Comparison of ENCODE assay signal across 9 mouse cellular contexts in the genomic region with DNA sequence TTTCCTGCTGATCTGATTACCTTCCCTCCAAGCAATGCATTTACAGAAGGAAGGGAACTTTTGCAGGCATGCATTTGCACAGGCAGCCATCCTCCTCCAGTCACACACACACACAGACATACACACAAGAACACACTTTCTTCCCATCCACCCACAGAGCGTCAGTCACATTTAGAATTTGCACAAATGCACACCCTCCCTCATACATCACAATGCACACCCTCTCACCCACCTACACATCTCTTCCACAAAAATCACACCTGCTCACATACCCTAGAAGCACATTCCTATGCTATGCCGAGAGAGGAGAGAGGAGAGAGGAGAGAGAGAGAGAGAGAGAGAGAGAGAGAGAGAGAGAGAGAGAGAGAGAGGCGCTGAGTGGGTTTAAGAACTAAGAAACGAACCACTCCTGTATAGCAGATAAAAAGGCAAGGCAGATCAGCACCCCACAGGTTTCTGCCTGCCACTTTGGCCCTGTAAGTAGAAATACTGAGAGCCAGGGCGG. TPM values are rescaled to one million over a fixed set of nuclear protein-coding genes. Genes with fewer than 3 reads are reported as not detected.
A peak's percentile ranks its signal among the peaks of the same experiment; 100 is the strongest.
DNase-seq lines count a peak whose midpoint lies in the region; ATAC-seq and TF ChIP-seq lines count a peak whose summit lies in the region.
"Had no signal": no experiment of that assay in that cellular context is flagged by ENCODE, and none has a peak within 500 bp of the region (broad histone marks: within the 10 kb centered on the region; RNA-seq: fewer than 3 reads in every experiment).

Gene Tyro3, plus strand, starts transcription at position 455 of the 505 bp plus-strand sequence.

- no peaks in the 10 kb centered on the region for H3K36me3 ChIP-seq in heart, adult 2 months (ENCODE audit: control insufficient read depth, insufficient read depth, low read length)
- H3K36me3 ChIP-seq in stomach, embryonic 16.5 days (ENCODE audit: control insufficient read depth, insufficient read depth, low read length), result no peaks in the 10 kb centered on the region
- H3K36me3 ChIP-seq in thymus, adult 2 months (ENCODE audit: control insufficient read depth, insufficient read depth, low read length), result no peaks in the 10 kb centered on the region

- no peak for TF ChIP-seq CTCF in heart, adult 2 months (IDR thresholded peaks at IDR 0.05)
- TF ChIP-seq CTCF in thymus, adult 2 months (IDR thresholded peaks at IDR 0.05; ENCODE audit: borderline replicate concordance, control insufficient read depth, extremely low read depth, insufficient read depth, low read length, poor library complexity), result no peak

- peaks cover 2% of the 10 kb centered on the region for H3K4me1 ChIP-seq in heart, adult 2 months (ENCODE audit: control insufficient read depth, insufficient read depth, low read length)
- peaks cover 26% of the 10 kb centered on the region for H3K4me1 ChIP-seq in stomach, embryonic 16.5 days (ENCODE audit: control insufficient read depth, insufficient read depth, low read length)
- H3K4me1 ChIP-seq in thymus, adult 2 months (replicated peaks; ENCODE audit: control insufficient read depth, insufficient read depth, low read length), result peaks cover 12% of the 10 kb centered on the region

- peaks cover 1% of the 10 kb centered on the region; the same call in 1 of the 2 replicates for H3K27me3 ChIP-seq in heart, adult 2 months (ENCODE audit: control insufficient read depth, insufficient read depth, low read length)
- H3K27me3 ChIP-seq in stomach, embryonic 16.5 days (ENCODE audit: control insufficient read depth, insufficient read depth, low read length), result no peaks in the 10 kb centered on the region
- H3K27me3 ChIP-seq in thymus, adult 2 months (ENCODE audit: control insufficient read depth, insufficient read depth, low read length), result peaks cover 22% of the 10 kb centered on the region

- no peak for TF ChIP-seq EP300 in heart, adult 2 months (IDR thresholded peaks at IDR 0.05; ENCODE audit: insufficient read depth, low read depth, low read length)

- DNase-seq in heart, adult 2 months, result no peak
- no peak for DNase-seq in heart, postnatal 4 days
- peak; percentile 51 for DNase-seq in right cerebral cortex, postnatal 25 days
- no peak for DNase-seq in right cerebral cortex, postnatal 14 days
- no peak for DNase-seq in left cerebral cortex, postnatal 10 days (ENCODE audit: extremely low spot score in 1 of 2, low spot score in 2 of 2)
- DNase-seq in thymus, adult 2 months, result no peak
- DNase-seq in spleen, postnatal 10 days (ENCODE audit: low spot score in 2 of 2), result no peak

- H3K27ac ChIP-seq in heart, adult 2 months, result no peak within 1 kb of the TSS; the same call in 1 of the 2 replicates
- no peak within 1 kb of the TSS for H3K27ac ChIP-seq in stomach, embryonic 16.5 days (ENCODE audit: low read length)
- no peak within 1 kb of the TSS for H3K27ac ChIP-seq in thymus, adult 2 months (ENCODE audit: control insufficient read depth, insufficient read depth, low read length)

- WGBS in heart, adult 2 months, result 51% methylated on average over 5 of the region's 5 CpGs
- 73% methylated on average over 5 of the region's 5 CpGs for WGBS in stomach, embryonic 16.5 days
- WGBS in thymus, adult 2 months, result 75% methylated on average over 5 of the region's 5 CpGs

- H3K79me2 ChIP-seq in heart, adult 2 months (replicated peaks; ENCODE audit: control insufficient read depth, insufficient read depth, low read length), result no peaks in the 10 kb centered on the region

- ATAC-seq in stomach, embryonic 16.5 days (ENCODE audit: insufficient read depth, low FRiP score), result no peak

- intact Hi-C loops in heart, adult 2 months (cut with DNase I), result loop anchor here (5.0 kb wide), 1 partner anchor 100 kb away; the partner anchor contains the start of gene Mga
- intact Hi-C loops in left cerebral cortex, postnatal 10 days (cut with DNase I), result no loop called here

- H3K9me3 ChIP-seq in stomach, embryonic 16.5 days (replicated peaks; ENCODE audit: control insufficient read depth, low read length), result no peaks in the 10 kb centered on the region

- no peak within 1 kb of the TSS for H3K4me2 ChIP-seq in stomach, embryonic 16.5 days (ENCODE audit: low read depth, low read length)

- 0 out of 2 replicates have a peak within 1 kb of the TSS, but pooled peaks have one; percentile 2 for H3K4me3 ChIP-seq in heart, adult 2 months
- no peak within 1 kb of the TSS for H3K4me3 ChIP-seq in stomach, embryonic 16.5 days (replicated peaks; ENCODE audit: low read length)
- H3K4me3 ChIP-seq in thymus, adult 2 months (ENCODE audit: control insufficient read depth, insufficient read depth, low read length), result no peak within 1 kb of the TSS

- TF ChIP-seq POLR2A in heart, adult 2 months (IDR thresholded peaks at IDR 0.05; ENCODE audit: insufficient read depth, low read depth, low read length), result no peak
- TF ChIP-seq POLR2A in thymus, adult 2 months (IDR thresholded peaks at IDR 0.05; ENCODE audit: control insufficient read depth, extremely low read depth, insufficient read depth, low read length, poor library complexity), result no peak

- no peak within 1 kb of the TSS for H3K9ac ChIP-seq in heart, adult 2 months (ENCODE audit: low read depth, low read length)
- no peak within 1 kb of the TSS for H3K9ac ChIP-seq in stomach, embryonic 16.5 days (ENCODE audit: low read length)

RNA-seq across cellular contexts. Expression of gene Tyro3, which starts in this region (rescaled TPM):
- 1 to 10 TPM; 1.2 to 1.5 TPM for total RNA-seq in heart, adult 2 months (2021)
- 1.6 and 2.7 TPM in 2 replicates for polyA plus RNA-seq in heart, adult 2 months (2012; rRNA removed)
- 1 to 10 TPM; 9.5 to 9.7 TPM for total RNA-seq in heart, postnatal 4 days (2021)
- 10 to 100 TPM; 73.3 to 74.1 TPM for total RNA-seq in left cerebral cortex, postnatal 10 days (2021)
- 26.7 and 31.1 TPM in 2 replicates for polyA plus RNA-seq in stomach, embryonic 16.5 days (2015; fragmentation: Nextera tagmentation; extraction: Ambion mirVana)
- polyA plus RNA-seq in thymus, adult 2 months (2012; rRNA removed), result 6.5 and 7.1 TPM in 2 replicates
- polyA plus RNA-seq: erythroblast, embryonic 14.5 days had no signal

Comparison
In these comparisons a context has a peak if more than half of its experiments do, and no peak if none do; other contexts are left out.
1. RNA of gene Tyro3 (total RNA-seq): 73.3 to 74.1 TPM in left cerebral cortex, postnatal 10 days; 9.5 to 9.7 TPM in heart, postnatal 4 days and 1.2 to 1.5 TPM in heart, adult 2 months; every median in the first group is over 4 times any median in the second.